Mouse (Mus musculus) left cerebral cortex, adult 11 months (tissue): ENCODE results near the gene Gar1.
A peak's percentile ranks its signal among the peaks of the same experiment; 100 is the strongest.

ENCODE experiments used
- DNase-seq: peaks from one replicate; pipeline ENCODE4 v3.0.0; 2022; ENCODE audit warnings: low spot score

Gene Gar1

GRCm38 (mm10) chr3:129831035-129831568 lies at the start of gene Gar1:
TSS of gene Gar1 (minus strand) at chr3:129831396.
- peak; percentile 92 for DNase-seq

- DNase-seq = no peak
These were observed 48.7 kb upstream of the Gar1 start for GRCm38 (mm10) chr3:129879913-129880312.

GRCm38 (mm10) chr3:129879131-129879757 lies 48.0 kb upstream of the Gar1 start:
- DNase-seq = no peak

GRCm38 (mm10) chr3:129878405-129879021 lies 47.3 kb upstream of the Gar1 start, which contains the start of gene Pla2g12a:
TSS of gene Pla2g12a (plus strand) at chr3:129878606.
- peak; percentile 85 for DNase-seq

- DNase-seq = no peak
These were observed 46.1 kb upstream of the Gar1 start for GRCm38 (mm10) chr3:129877327-129877726.

GRCm38 (mm10) chr3:129863698-129864097 lies 32.5 kb upstream of the Gar1 start:
- DNase-seq = no peak

- DNase-seq = no peak
These were observed 31.4 kb upstream of the Gar1 start for GRCm38 (mm10) chr3:129862592-129862991.

GRCm38 (mm10) chr3:129846846-129847245 lies 15.7 kb upstream of the Gar1 start:
- DNase-seq = no peak

GRCm38 (mm10) chr3:129845868-129846267 lies 14.7 kb upstream of the Gar1 start:
- DNase-seq = no peak

GRCm38 (mm10) chr3:129838017-129838416 lies 6.8 kb upstream of the Gar1 start:
- no peak for DNase-seq

GRCm38 (mm10) chr3:129836965-129837364 lies 5.8 kb upstream of the Gar1 start:
- no peak for DNase-seq

GRCm38 (mm10) chr3:129836051-129836697 lies 5.0 kb upstream of the Gar1 start:
- DNase-seq = no peak

GRCm38 (mm10) chr3:129835388-129835934 lies 4.3 kb upstream of the Gar1 start, which contains the start of gene Cfi:
TSS of gene Cfi (plus strand) at chr3:129835884.
- no peak for DNase-seq

GRCm38 (mm10) chr3:129830626-129831025 lies 570 bp downstream of the Gar1 start:
- DNase-seq = peak; percentile 30

GRCm38 (mm10) chr3:129827691-129828090 lies 3.5 kb downstream of the Gar1 start:
- no peak for DNase-seq

- DNase-seq = no peak
These were observed 4.5 kb downstream of the Gar1 start for GRCm38 (mm10) chr3:129826691-129827090.

- no peak for DNase-seq
These were observed 6.3 kb downstream of the Gar1 start for GRCm38 (mm10) chr3:129824891-129825290.

- DNase-seq = no peak
These were observed 7.0 kb downstream of the Gar1 start for GRCm38 (mm10) chr3:129824146-129824545.

GRCm38 (mm10) chr3:129823293-129823692 lies 7.9 kb downstream of the Gar1 start:
- no peak for DNase-seq

GRCm38 (mm10) chr3:129822206-129822775 lies 8.9 kb downstream of the Gar1 start, which contains the start of gene Rrh:
TSS of gene Rrh (minus strand) at chr3:129822587.
- no peak for DNase-seq

- no peak for DNase-seq
These were observed 9.5 kb downstream of the Gar1 start for GRCm38 (mm10) chr3:129821736-129822135.

- no peak for DNase-seq
These were observed 10.3 kb downstream of the Gar1 start for GRCm38 (mm10) chr3:129820847-129821246.
